9 mouse cellular contexts compared by ENCODE assay signal in the genomic region with DNA sequence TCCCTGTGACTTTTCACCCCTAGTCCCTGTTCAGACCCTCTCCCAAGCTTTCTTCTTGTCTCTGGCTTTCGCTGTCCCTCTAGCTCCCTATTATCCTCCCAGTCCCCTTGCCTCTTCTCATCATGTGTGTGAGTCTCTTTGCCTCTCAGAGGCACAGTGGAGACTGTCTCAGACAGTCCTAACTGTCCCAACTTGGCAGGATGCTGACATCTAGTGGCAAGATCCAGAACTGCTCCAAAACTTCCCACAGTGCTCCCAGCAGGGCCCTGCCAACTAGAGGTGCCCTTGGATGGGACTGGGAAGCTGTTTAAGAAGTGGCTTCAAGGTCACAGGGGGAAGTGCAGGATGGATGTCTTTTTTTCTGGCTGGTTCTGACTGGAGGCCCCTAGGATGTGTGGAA. TPM values are rescaled to one million over a fixed set of nuclear protein-coding genes. Genes with fewer than 3 reads are reported as not detected.
DNase-seq lines count a peak whose midpoint lies in the region; ATAC-seq lines count a peak whose summit lies in the region.
"Had no signal": no experiment of that assay in that cellular context is flagged by ENCODE, and none has a peak within 500 bp of the region (broad histone marks: within the 10 kb centered on the region; RNA-seq: fewer than 3 reads in every experiment).

No protein-coding gene starts in this region.

- H3K4me3 ChIP-seq in forebrain, embryonic 16.5 days (replicated peaks; ENCODE audit: low read length): no peak overlapping the region

- no peak overlapping the region for H3K27ac ChIP-seq in forebrain, embryonic 16.5 days (ENCODE audit: low read length)

- H3K4me1 ChIP-seq in forebrain, embryonic 16.5 days (replicated peaks; ENCODE audit: control insufficient read depth, insufficient read depth, low read length): no peaks in the 10 kb centered on the region

- peak; percentile 96 for ATAC-seq in forebrain, embryonic 16.5 days
- ATAC-seq in neutrophil, adult 5-6 weeks (ENCODE audit: extremely low read depth, insufficient number of reproducible peaks, low FRiP score, poor library complexity, severe bottlenecking): 0 out of 2 replicates have a peak, but pooled peaks have one; percentile 41

- no peak overlapping the region for H3K4me2 ChIP-seq in forebrain, embryonic 16.5 days (ENCODE audit: low read length)

- intact Hi-C loops in heart, postnatal 36 days (cut with DNase I): loop anchor here (1.0 to 10.0 kb wide), 4 partner anchors 22 to 310 kb away; a partner anchor contains a TSS

- DNase-seq in ES-CJ7 (ENCODE audit: low read depth, low spot score): peak; percentile 95
- DNase-seq in cerebellum, adult 11-12 months: peak; percentile 48
- peak; percentile 82 to 89 for DNase-seq in heart, postnatal 36 days
- peak; percentile 93 for DNase-seq in layer of hippocampus, adult 11-12 months (ENCODE audit: low spot score)
- peak; percentile 69 to 81 for DNase-seq in lung, adult 18-20 months
- peak; percentile 89 for DNase-seq in testis, postnatal 10 days (ENCODE audit: low spot score)

- WGBS in forebrain, embryonic 16.5 days: 9% methylated on average over 1 of the region's 1 CpGs

- H3K9me3 ChIP-seq in forebrain, embryonic 16.5 days (ENCODE audit: control insufficient read depth, low read length): no peaks in the 10 kb centered on the region

- H3K27me3 ChIP-seq in forebrain, embryonic 16.5 days (replicated peaks; ENCODE audit: control insufficient read depth, insufficient read depth, low read length): no peaks in the 10 kb centered on the region

- no peaks in the 10 kb centered on the region for H3K36me3 ChIP-seq in forebrain, embryonic 16.5 days (ENCODE audit: control insufficient read depth, insufficient read depth)

- H3K9ac ChIP-seq in forebrain, embryonic 16.5 days (replicated peaks; ENCODE audit: low read depth, low read length): no peak overlapping the region

RNA-seq across cellular contexts. Expression of a gene that starts 13.9 kb away (rescaled TPM):
- polyA plus RNA-seq in forebrain, embryonic 16.5 days (2015; fragmentation: Nextera tagmentation; extraction: Ambion mirVana): 0.33 and 0.46 TPM in 2 replicates
- total RNA-seq in heart, postnatal 36 days (2021): not detected
- total RNA-seq in neutrophil, adult 5-6 weeks (2017): not detected in 2 replicates
- polyA plus RNA-seq: liver, embryonic 16.5 days had no signal

RNA-seq across cellular contexts. Expression of a gene that starts 38.7 kb away (rescaled TPM):
- not detected in 2 replicates for polyA plus RNA-seq in forebrain, embryonic 16.5 days (2015; fragmentation: Nextera tagmentation; extraction: Ambion mirVana)
- total RNA-seq in heart, postnatal 36 days (2021): not detected
- not detected in 2 replicates for total RNA-seq in neutrophil, adult 5-6 weeks (2017)
- polyA plus RNA-seq: liver, embryonic 16.5 days had no signal

RNA-seq across cellular contexts. Expression of a gene that starts 53.1 kb away (rescaled TPM):
- not detected in 2 replicates for polyA plus RNA-seq in forebrain, embryonic 16.5 days (2015; fragmentation: Nextera tagmentation; extraction: Ambion mirVana)
- not detected for total RNA-seq in heart, postnatal 36 days (2021)
- not detected in 2 replicates for total RNA-seq in neutrophil, adult 5-6 weeks (2017)
- polyA plus RNA-seq: liver, embryonic 16.5 days had no signal

RNA-seq across cellular contexts. Expression of a gene that starts 55.6 kb away (rescaled TPM):
- polyA plus RNA-seq in forebrain, embryonic 16.5 days (2015; fragmentation: Nextera tagmentation; extraction: Ambion mirVana): not detected in 2 replicates
- not detected for total RNA-seq in heart, postnatal 36 days (2021)
- not detected in 2 replicates for total RNA-seq in neutrophil, adult 5-6 weeks (2017)
- polyA plus RNA-seq: liver, embryonic 16.5 days had no signal
